Mouse (Mus musculus): Measurements from ENCODE around the gene Fank1. TPM values are rescaled to one million over a fixed set of nuclear protein-coding genes. Genes with fewer than 3 reads are reported as not detected.

Fank1 gene
- polyA plus RNA-seq, 1 experiment from 2014 or later = not detected

GRCm38 (mm10) chr7:133801823-133802222, 25.2 kb downstream of the Fank1 start:
- H3K9me3 ChIP-seq (ENCODE audit: control insufficient read depth, low read length) = no peaks in the 10 kb centered on the region
- H3K4me3 ChIP-seq (ENCODE audit: control insufficient read depth in 1 of 2, insufficient read depth in 1 of 2, low read depth in 1 of 2, low read length in 2 of 2) = no peak overlapping the region
- H3K36me3 ChIP-seq (ENCODE audit: control insufficient read depth, insufficient read depth, low read length) = no peaks in the 10 kb centered on the region
- H3K27me3 ChIP-seq (ENCODE audit: control insufficient read depth, insufficient read depth, low read length) = no peaks in the 10 kb centered on the region
- ATAC-seq (ENCODE audit: insufficient number of reproducible peaks, insufficient read depth, low FRiP score, low read depth) = no peak
- 24% methylated on average over 6 of the region's 6 CpGs for WGBS
- no peak overlapping the region for H3K9ac ChIP-seq (ENCODE audit: low read length)
- H3K27ac ChIP-seq (replicated peaks in 1 of 2; ENCODE audit: control insufficient read depth in 1 of 2, insufficient read depth in 1 of 2, low read depth in 2 of 2, low read length in 2 of 2) = no peak overlapping the region
- no peak overlapping the region for H3K4me2 ChIP-seq (ENCODE audit: low read length)
- H3K4me1 ChIP-seq (ENCODE audit: control insufficient read depth in 2 of 2, insufficient read depth in 2 of 2, low read length in 2 of 2) = no peaks in the 10 kb centered on the region

DNA sequence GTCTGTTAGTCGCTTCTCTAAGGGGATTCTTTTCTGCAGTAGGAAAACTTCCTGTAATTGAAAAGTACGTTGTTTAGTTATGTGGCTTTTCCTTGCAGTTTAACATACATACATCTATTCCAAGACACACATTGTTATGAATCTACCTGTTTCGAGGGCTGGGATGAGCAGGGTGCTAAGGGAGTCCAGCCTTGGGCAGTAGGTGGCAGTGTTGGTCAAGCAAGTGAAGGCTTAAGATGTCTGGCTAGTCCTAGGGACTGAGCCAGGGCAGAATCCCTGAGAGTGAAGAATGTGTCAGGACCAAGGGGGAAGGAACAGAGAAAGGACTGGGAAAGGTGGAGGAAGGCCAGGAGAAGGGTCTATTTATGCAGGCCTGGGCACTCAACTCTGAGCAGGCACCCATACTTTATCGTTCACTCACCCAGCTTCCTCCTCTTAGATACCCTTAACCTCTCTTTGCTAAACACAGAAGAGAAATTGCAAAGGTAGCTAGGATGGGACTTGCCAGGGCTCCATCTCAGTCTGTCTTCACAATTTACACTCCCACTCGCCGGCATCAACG, 29.0 kb downstream of the Fank1 start:
- WGBS = 46% methylated on average over 7 of the region's 7 CpGs
- Histone ChIP-seq H3K4me3 (ENCODE audit: control insufficient read depth in 1 of 2, insufficient read depth in 1 of 2, low read depth in 1 of 2, low read length in 2 of 2) (no peak overlapping the region), H3K27ac (replicated peaks in 1 of 2; ENCODE audit: control insufficient read depth in 1 of 2, insufficient read depth in 1 of 2, low read depth in 2 of 2, low read length in 2 of 2) (no peak overlapping the region), H3K9ac (ENCODE audit: low read length) (no peak overlapping the region), H3K4me2 (ENCODE audit: low read length) (no peak overlapping the region), H3K4me1 (ENCODE audit: control insufficient read depth in 2 of 2, insufficient read depth in 2 of 2, low read length in 2 of 2) (no peaks in the 10 kb centered on the region), H3K9me3 (ENCODE audit: control insufficient read depth, low read length) (no peaks in the 10 kb centered on the region), H3K36me3 (ENCODE audit: control insufficient read depth, insufficient read depth, low read length) (no peaks in the 10 kb centered on the region), H3K27me3 (ENCODE audit: control insufficient read depth, insufficient read depth, low read length) (no peaks in the 10 kb centered on the region)
- ATAC-seq (ENCODE audit: insufficient number of reproducible peaks, insufficient read depth, low FRiP score, low read depth) = no peak

- Histone ChIP-seq H3K4me1 (ENCODE audit: control insufficient read depth in 2 of 2, insufficient read depth in 2 of 2, low read length in 2 of 2) (no peaks in the 10 kb centered on the region), H3K4me2 (ENCODE audit: low read length) (no peak overlapping the region), H3K9ac (ENCODE audit: low read length) (no peak overlapping the region), H3K27ac (replicated peaks in 1 of 2; ENCODE audit: control insufficient read depth in 1 of 2, insufficient read depth in 1 of 2, low read depth in 2 of 2, low read length in 2 of 2) (no peak overlapping the region), H3K4me3 (ENCODE audit: control insufficient read depth in 1 of 2, insufficient read depth in 1 of 2, low read depth in 1 of 2, low read length in 2 of 2) (no peak overlapping the region), H3K27me3 (ENCODE audit: control insufficient read depth, insufficient read depth, low read length) (no peaks in the 10 kb centered on the region), H3K9me3 (ENCODE audit: control insufficient read depth, low read length) (peaks cover 2% of the 10 kb centered on the region; the same call in 1 of the 2 replicates), H3K36me3 (ENCODE audit: control insufficient read depth, insufficient read depth, low read length) (no peaks in the 10 kb centered on the region)
- no peak for ATAC-seq (ENCODE audit: insufficient number of reproducible peaks, insufficient read depth, low FRiP score, low read depth)
- 73% methylated on average over 7 of the region's 7 CpGs for WGBS
These were observed 36.3 kb downstream of the Fank1 start for GRCm38 (mm10) chr7:133812927-133813326.

- H3K36me3 ChIP-seq (ENCODE audit: control insufficient read depth, insufficient read depth, low read length) = no peaks in the 10 kb centered on the region
- H3K27ac ChIP-seq (replicated peaks in 1 of 2; ENCODE audit: control insufficient read depth in 1 of 2, insufficient read depth in 1 of 2, low read depth in 2 of 2, low read length in 2 of 2) = no peak overlapping the region
- 77% methylated on average over 4 of the region's 4 CpGs for WGBS
- no peaks in the 10 kb centered on the region for H3K27me3 ChIP-seq (ENCODE audit: control insufficient read depth, insufficient read depth, low read length)
- ATAC-seq (ENCODE audit: insufficient number of reproducible peaks, insufficient read depth, low FRiP score, low read depth) = no peak
- no peaks in the 10 kb centered on the region for H3K4me1 ChIP-seq (ENCODE audit: control insufficient read depth in 2 of 2, insufficient read depth in 2 of 2, low read length in 2 of 2)
- H3K9me3 ChIP-seq (ENCODE audit: control insufficient read depth, low read length) = peaks cover 2% of the 10 kb centered on the region; the same call in 1 of the 2 replicates
- no peak overlapping the region for H3K4me3 ChIP-seq (ENCODE audit: control insufficient read depth in 1 of 2, insufficient read depth in 1 of 2, low read depth in 1 of 2, low read length in 2 of 2)
- no peak overlapping the region for H3K9ac ChIP-seq (ENCODE audit: low read length)
- no peak overlapping the region for H3K4me2 ChIP-seq (ENCODE audit: low read length)
These were observed 36.7 kb downstream of the Fank1 start for GRCm38 (mm10) chr7:133813331-133813730.

GRCm38 (mm10) chr7:133823751-133824150, 47.1 kb downstream of the Fank1 start:
- Histone ChIP-seq H3K4me1 (ENCODE audit: control insufficient read depth in 2 of 2, insufficient read depth in 2 of 2, low read length in 2 of 2) (peaks cover 0 to 2% of the 10 kb centered on the region in 2 experiments; a peak in 1 of 4 replicates), H3K27me3 (ENCODE audit: control insufficient read depth, insufficient read depth, low read length) (no peaks in the 10 kb centered on the region), H3K9ac (ENCODE audit: low read length) (no peak overlapping the region), H3K27ac (replicated peaks in 1 of 2; ENCODE audit: control insufficient read depth in 1 of 2, insufficient read depth in 1 of 2, low read depth in 2 of 2, low read length in 2 of 2) (no peak overlapping the region), H3K4me2 (ENCODE audit: low read length) (no peak overlapping the region), H3K9me3 (ENCODE audit: control insufficient read depth, low read length) (peaks cover 5% of the 10 kb centered on the region), H3K4me3 (ENCODE audit: control insufficient read depth in 1 of 2, insufficient read depth in 1 of 2, low read depth in 1 of 2, low read length in 2 of 2) (no peak overlapping the region), H3K36me3 (ENCODE audit: control insufficient read depth, insufficient read depth, low read length) (no peaks in the 10 kb centered on the region)
- no peak for ATAC-seq (ENCODE audit: insufficient number of reproducible peaks, insufficient read depth, low FRiP score, low read depth)
- WGBS = 87% methylated on average over 6 of the region's 6 CpGs

DNA sequence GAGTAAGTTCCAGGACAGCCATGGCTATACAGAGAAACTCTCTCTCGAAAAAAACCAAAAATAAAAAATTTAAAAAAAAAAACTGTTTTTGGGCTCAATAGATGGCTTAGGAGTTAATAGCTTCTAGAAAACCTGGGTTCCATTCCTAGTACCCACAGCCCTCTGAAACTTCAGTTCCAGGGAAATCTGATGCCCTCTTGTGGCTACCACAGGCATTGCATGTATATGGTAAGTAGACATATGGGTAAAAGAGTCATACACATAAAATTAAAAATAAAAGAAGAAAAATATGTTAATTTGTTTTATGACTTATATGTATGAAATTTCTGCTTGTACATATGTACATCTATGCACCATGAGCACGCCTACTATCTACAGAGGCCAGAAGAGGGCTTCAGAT, 47.9 kb downstream of the Fank1 start:
- H3K9ac ChIP-seq (ENCODE audit: low read length) = no peak overlapping the region
- WGBS = 86% methylated on average over 2 of the region's 2 CpGs
- peaks cover 0 to 2% of the 10 kb centered on the region in 2 experiments; a peak in 1 of 4 replicates for H3K4me1 ChIP-seq (ENCODE audit: control insufficient read depth in 2 of 2, insufficient read depth in 2 of 2, low read length in 2 of 2)
- H3K4me3 ChIP-seq (ENCODE audit: control insufficient read depth in 1 of 2, insufficient read depth in 1 of 2, low read depth in 1 of 2, low read length in 2 of 2) = no peak overlapping the region
- no peaks in the 10 kb centered on the region for H3K36me3 ChIP-seq (ENCODE audit: control insufficient read depth, insufficient read depth, low read length)
- H3K27me3 ChIP-seq (ENCODE audit: control insufficient read depth, insufficient read depth, low read length) = no peaks in the 10 kb centered on the region
- H3K27ac ChIP-seq (replicated peaks in 1 of 2; ENCODE audit: control insufficient read depth in 1 of 2, insufficient read depth in 1 of 2, low read depth in 2 of 2, low read length in 2 of 2) = no peak overlapping the region
- H3K4me2 ChIP-seq (ENCODE audit: low read length) = no peak overlapping the region
- H3K9me3 ChIP-seq (ENCODE audit: control insufficient read depth, low read length) = peaks cover 5% of the 10 kb centered on the region
- no peak for ATAC-seq (ENCODE audit: insufficient number of reproducible peaks, insufficient read depth, low FRiP score, low read depth)

GRCm38 (mm10) chr7:133828514-133828913, 51.9 kb downstream of the Fank1 start:
- H3K27ac ChIP-seq (replicated peaks in 1 of 2; ENCODE audit: control insufficient read depth in 1 of 2, insufficient read depth in 1 of 2, low read depth in 2 of 2, low read length in 2 of 2) = no peak overlapping the region
- no peak overlapping the region for H3K9ac ChIP-seq (ENCODE audit: low read length)
- WGBS = 20% methylated on average over 4 of the region's 4 CpGs
- H3K27me3 ChIP-seq (ENCODE audit: control insufficient read depth, insufficient read depth, low read length) = no peaks in the 10 kb centered on the region
- peaks cover 9% of the 10 kb centered on the region for H3K9me3 ChIP-seq (ENCODE audit: control insufficient read depth, low read length)
- H3K4me3 ChIP-seq (ENCODE audit: control insufficient read depth in 1 of 2, insufficient read depth in 1 of 2, low read depth in 1 of 2, low read length in 2 of 2) = no peak overlapping the region
- peaks cover 0 to 2% of the 10 kb centered on the region in 2 experiments; a peak in 1 of 4 replicates for H3K4me1 ChIP-seq (ENCODE audit: control insufficient read depth in 2 of 2, insufficient read depth in 2 of 2, low read length in 2 of 2)
- no peak overlapping the region for H3K4me2 ChIP-seq (ENCODE audit: low read length)
- no peaks in the 10 kb centered on the region for H3K36me3 ChIP-seq (ENCODE audit: control insufficient read depth, insufficient read depth, low read length)
- no peak for ATAC-seq (ENCODE audit: insufficient number of reproducible peaks, insufficient read depth, low FRiP score, low read depth)

DNA sequence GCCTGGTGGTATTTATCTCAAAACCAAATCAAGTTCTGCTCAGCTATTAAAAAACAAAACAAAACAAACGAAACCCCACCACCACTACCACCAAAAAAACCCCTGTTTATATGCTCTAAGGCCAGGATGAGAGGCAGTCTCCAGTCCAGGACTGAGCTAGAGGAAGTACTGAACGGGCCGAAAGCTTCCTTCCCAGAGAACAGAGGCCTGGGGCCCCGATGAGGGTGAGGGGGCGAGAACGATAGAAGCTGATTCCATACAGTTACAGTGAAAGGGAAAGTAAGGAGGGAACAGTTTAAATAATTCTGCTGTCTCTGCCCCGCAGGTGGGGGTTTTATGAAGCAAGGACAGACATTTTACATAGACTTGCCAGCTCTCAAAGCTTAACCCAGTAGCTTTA, 52.9 kb downstream of the Fank1 start:
- Histone ChIP-seq H3K9ac (ENCODE audit: low read length) (no peak overlapping the region), H3K4me2 (ENCODE audit: low read length) (no peak overlapping the region), H3K4me3 (ENCODE audit: control insufficient read depth in 1 of 2, insufficient read depth in 1 of 2, low read depth in 1 of 2, low read length in 2 of 2) (no peak overlapping the region), H3K27ac (replicated peaks in 1 of 2; ENCODE audit: control insufficient read depth in 1 of 2, insufficient read depth in 1 of 2, low read depth in 2 of 2, low read length in 2 of 2) (no peak overlapping the region), H3K36me3 (ENCODE audit: control insufficient read depth, insufficient read depth, low read length) (no peaks in the 10 kb centered on the region), H3K27me3 (ENCODE audit: control insufficient read depth, insufficient read depth, low read length) (no peaks in the 10 kb centered on the region), H3K9me3 (ENCODE audit: control insufficient read depth, low read length) (peaks cover 3% of the 10 kb centered on the region; the same call in 1 of the 2 replicates), H3K4me1 (ENCODE audit: control insufficient read depth in 2 of 2, insufficient read depth in 2 of 2, low read length in 2 of 2) (peaks cover 0 to 2% of the 10 kb centered on the region in 2 experiments; a peak in 1 of 4 replicates)
- WGBS = 57% methylated on average over 7 of the region's 7 CpGs
- no peak for ATAC-seq (ENCODE audit: insufficient number of reproducible peaks, insufficient read depth, low FRiP score, low read depth)

Measured in heart, embryonic 14.5 days (tissue).